Mouse (Mus musculus) E14TG2a.4 (cell line): ENCODE measurements around the gene Fam47e.
A peak's percentile ranks its signal among the peaks of the same experiment; 100 is the strongest.

Experiments
- H3K27me3 ChIP-seq: 2 replicates; pipeline ENCODE4 v1.6.1; 2014; ENCODE audit warnings: low read length, control low read depth; ENCODE audit not compliant: insufficient read depth
- H3K36me3 ChIP-seq: 2 replicates; pipeline ENCODE4 v1.6.1; 2014; ENCODE audit warnings: low read length, control low read depth; ENCODE audit not compliant: insufficient read depth
- H3K4me1 ChIP-seq: replicated peaks from 2 replicates; pipeline ENCODE4 v1.6.1; 2014; ENCODE audit warnings: low read depth, low read length, control low read depth
- H3K4me3 ChIP-seq: replicated peaks from 2 replicates; pipeline ENCODE4 v1.5.1; 2014; ENCODE audit warnings: mild to moderate bottlenecking, low read length
- H3K9me3 ChIP-seq: 2 replicates; pipeline ENCODE4 v1.6.1; 2014; ENCODE audit warnings: low read length, control low read depth
- CTCF ChIP-seq: conservative IDR thresholded peaks from 2 replicates; pipeline ENCODE4 v1.5.1; 2014; ENCODE audit warnings: low read length
- NANOG ChIP-seq: IDR thresholded peaks from 2 replicates; pipeline ENCODE4 v1.6.1; 2014; ENCODE audit warnings: borderline replicate concordance, low read length, mixed read lengths
- POU5F1 ChIP-seq: IDR thresholded peaks from 2 replicates; pipeline ENCODE4 v1.6.1; 2014; ENCODE audit warnings: low read length, borderline replicate concordance

Gene Fam47e

GRCm38 (mm10) chr5:92539698-92540097 lies 15.2 kb upstream of the Fam47e start:
- Histone ChIP-seq H3K9me3 (peaks cover 10% of the 10 kb centered on the region), H3K4me1 (no peaks in the 10 kb centered on the region), H3K27me3 (no peaks in the 10 kb centered on the region), H3K36me3 (no peaks in the 10 kb centered on the region), H3K4me3 (no peak overlapping the region)
- TF ChIP-seq CTCF (no peak), NANOG (no peak), POU5F1 (no peak)

GRCm38 (mm10) chr5:92552611-92553010 lies 2.3 kb upstream of the Fam47e start:
- H3K27me3 ChIP-seq = peaks cover 5% of the 10 kb centered on the region
- TF ChIP-seq NANOG = no peak
- no peaks in the 10 kb centered on the region for H3K9me3 ChIP-seq
- no peak overlapping the region for H3K4me3 ChIP-seq
- H3K4me1 ChIP-seq = 0 out of 2 replicates have a peak, but pooled peaks cover 4% of the 10 kb centered on the region
- H3K36me3 ChIP-seq = no peaks in the 10 kb centered on the region

GRCm38 (mm10) chr5:92553939-92554338 lies 930 bp upstream of the Fam47e start:
- H3K4me3 ChIP-seq = no peak overlapping the region
- 0 out of 2 replicates have a peak, but pooled peaks cover 4% of the 10 kb centered on the region for H3K4me1 ChIP-seq
- no peaks in the 10 kb centered on the region for H3K36me3 ChIP-seq
- H3K27me3 ChIP-seq = peaks cover 5% of the 10 kb centered on the region
- H3K9me3 ChIP-seq = no peaks in the 10 kb centered on the region
- TF ChIP-seq POU5F1 (no peak), NANOG (no peak), CTCF (peak; percentile 96)

- TF ChIP-seq POU5F1 = no peak
- no peak for TF ChIP-seq NANOG
- TF ChIP-seq CTCF = no peak
Observed at GRCm38 (mm10) chr5:92554443-92554842, 426 bp upstream of the Fam47e start.

GRCm38 (mm10) chr5:92555905-92556304 lies 1.0 kb downstream of the Fam47e start:
- peaks cover 11% of the 10 kb centered on the region for H3K27me3 ChIP-seq
- H3K36me3 ChIP-seq = no peaks in the 10 kb centered on the region
- no peaks in the 10 kb centered on the region for H3K9me3 ChIP-seq
- no peak for TF ChIP-seq POU5F1
- TF ChIP-seq NANOG = no peak
- no peak for TF ChIP-seq CTCF
- H3K4me3 ChIP-seq = no peak overlapping the region
- H3K4me1 ChIP-seq = 0 out of 2 replicates have a peak, but pooled peaks cover 4% of the 10 kb centered on the region

More at GRCm38 (mm10) chr5:92554443-92554842, 426 bp upstream of the Fam47e start:
- Histone ChIP-seq H3K4me1 (0 out of 2 replicates have a peak, but pooled peaks cover 4% of the 10 kb centered on the region), H3K27me3 (peaks cover 5% of the 10 kb centered on the region), H3K4me3 (peak overlapping the region; percentile 67), H3K36me3 (no peaks in the 10 kb centered on the region), H3K9me3 (no peaks in the 10 kb centered on the region)

GRCm38 (mm10) chr5:92557508-92557907 lies 2.6 kb downstream of the Fam47e start:
- no peak overlapping the region for H3K4me3 ChIP-seq
- H3K4me1 ChIP-seq = peaks cover 8% of the 10 kb centered on the region; the same call in 1 of the 2 replicates
- no peaks in the 10 kb centered on the region for H3K36me3 ChIP-seq
- peaks cover 11% of the 10 kb centered on the region for H3K27me3 ChIP-seq
- no peaks in the 10 kb centered on the region for H3K9me3 ChIP-seq
- TF ChIP-seq CTCF = no peak
- no peak for TF ChIP-seq NANOG
- TF ChIP-seq POU5F1 = no peak

GRCm38 (mm10) chr5:92560201-92560600 lies 5.3 kb downstream of the Fam47e start:
- H3K4me3 ChIP-seq = no peak overlapping the region
- H3K27me3 ChIP-seq = peaks cover 13% of the 10 kb centered on the region
- H3K4me1 ChIP-seq = peaks cover 4% of the 10 kb centered on the region; the same call in 1 of the 2 replicates
- no peaks in the 10 kb centered on the region for H3K36me3 ChIP-seq
- no peaks in the 10 kb centered on the region for H3K9me3 ChIP-seq
- TF ChIP-seq CTCF = no peak

GRCm38 (mm10) chr5:92562002-92562401 lies 7.1 kb downstream of the Fam47e start:
- no peak for TF ChIP-seq POU5F1
- TF ChIP-seq CTCF = no peak
- TF ChIP-seq NANOG = no peak
- Histone ChIP-seq H3K36me3 (no peaks in the 10 kb centered on the region), H3K4me3 (no peak overlapping the region), H3K4me1 (peaks cover 4% of the 10 kb centered on the region; the same call in 1 of the 2 replicates), H3K27me3 (peaks cover 9% of the 10 kb centered on the region), H3K9me3 (no peaks in the 10 kb centered on the region)

GRCm38 (mm10) chr5:92571232-92571631 lies 16.4 kb downstream of the Fam47e start:
- no peaks in the 10 kb centered on the region for H3K27me3 ChIP-seq
- H3K36me3 ChIP-seq = no peaks in the 10 kb centered on the region
- H3K4me1 ChIP-seq = peaks cover 5% of the 10 kb centered on the region; the same call in 1 of the 2 replicates
- H3K9me3 ChIP-seq = no peaks in the 10 kb centered on the region
- TF ChIP-seq POU5F1 = no peak
- H3K4me3 ChIP-seq = no peak overlapping the region
